Mouse (Mus musculus) lung, adult 2 months (tissue): ENCODE measurements around the gene Slc12a7.

ENCODE experiments used
- CTCF ChIP-seq: fragments of 200-500 bp; IDR thresholded peaks from 2 replicates; pipeline ENCODE4 v1.5.1; 2011; ENCODE audit warnings: mild to moderate bottlenecking, low read length, control low read depth; ENCODE audit not compliant: insufficient read depth
- POLR2A ChIP-seq: fragments of 200-500 bp; IDR thresholded peaks from 2 replicates; pipeline ENCODE4 v1.6.1; 2011; ENCODE audit warnings: low read depth, mild to moderate bottlenecking, control low read depth, low read length, borderline replicate concordance; ENCODE audit errors: extremely low read depth

- TF ChIP-seq POLR2A (no peak), CTCF (no peak)
Observed at GRCm38 (mm10) chr13:73768311-73768710, 35.4 kb downstream of the Slc12a7 start.
